Mouse (Mus musculus) spleen, postnatal 4 days (tissue): ENCODE measurements at regions not wholly inside any gene's neighbourhood (a gene's known extent, or its start where the extent isn't known, plus 50 kb on each side); places are given as distances from the start of the nearest gene placed in this dataset.

Source experiments
- DNase-seq, 2 experiments: peaks; one replicate each; pipeline ENCODE4 v3.0.0; 2022; ENCODE audit warnings: low spot score in 2 of 2

GRCm38 (mm10) chr10:117997796-117998195, 143.8 kb upstream of the Mdm1 start:
- no peak for DNase-seq

GRCm38 (mm10) chr10:118000591-118000990, 141.0 kb upstream of the Mdm1 start:
- no peak for DNase-seq

GRCm38 (mm10) chr10:118001501-118001900, 140.1 kb upstream of the Mdm1 start:
- DNase-seq: no peak

GRCm38 (mm10) chr10:118001971-118002370, 139.6 kb upstream of the Mdm1 start:
- no peak for DNase-seq

GRCm38 (mm10) chr10:118002559-118002958, 139.1 kb upstream of the Mdm1 start:
- DNase-seq: peak in 1 of 2 experiments; percentile 54

GRCm38 (mm10) chr10:118003179-118003578, 138.4 kb upstream of the Mdm1 start:
- DNase-seq: no peak

- DNase-seq: peak in 1 of 2 experiments; percentile 52
Measured at GRCm38 (mm10) chr10:118003739-118004361, 137.8 kb upstream of the Mdm1 start.

GRCm38 (mm10) chr10:118004362-118004958, 137.2 kb upstream of the Mdm1 start:
- no peak for DNase-seq

GRCm38 (mm10) chr10:118006827-118007550, 134.6 kb upstream of the Mdm1 start:
- DNase-seq: peak in 1 of 2 experiments; percentile 57

GRCm38 (mm10) chr10:118007846-118008245, 133.8 kb upstream of the Mdm1 start:
- no peak for DNase-seq

- DNase-seq: no peak
Measured at GRCm38 (mm10) chr10:118011687-118012567, 129.7 kb upstream of the Mdm1 start.

- no peak for DNase-seq
Measured at GRCm38 (mm10) chr10:118028831-118029230, 112.8 kb upstream of the Mdm1 start.

GRCm38 (mm10) chr10:118034401-118034800, 107.2 kb upstream of the Mdm1 start:
- peak in 1 of 2 experiments; percentile 48 for DNase-seq

GRCm38 (mm10) chr10:118035035-118035434, 106.6 kb upstream of the Mdm1 start:
- DNase-seq: peak in 1 of 2 experiments; percentile 38

- DNase-seq: peak in 1 of 2 experiments; percentile 30
Measured at GRCm38 (mm10) chr10:118038465-118038864, 103.1 kb upstream of the Mdm1 start.

GRCm38 (mm10) chr10:118039056-118039455, 102.6 kb upstream of the Mdm1 start:
- DNase-seq: peak in 1 of 2 experiments; percentile 16

GRCm38 (mm10) chr10:118041068-118041467, 100.5 kb upstream of the Mdm1 start:
- DNase-seq: no peak

- no peak for DNase-seq
Measured at GRCm38 (mm10) chr10:118043761-118044160, 97.8 kb upstream of the Mdm1 start.

GRCm38 (mm10) chr10:118044840-118045239, 96.8 kb upstream of the Mdm1 start:
- DNase-seq: peak in 1 of 2 experiments; percentile 27

GRCm38 (mm10) chr10:118045427-118045826, 96.2 kb upstream of the Mdm1 start:
- DNase-seq: peak in 1 of 2 experiments; percentile 33

GRCm38 (mm10) chr10:118046328-118046727, 95.3 kb upstream of the Mdm1 start:
- peak in 1 of 2 experiments; percentile 54 for DNase-seq

- DNase-seq: peak in 1 of 2 experiments; percentile 16
Measured at GRCm38 (mm10) chr10:118046831-118047230, 94.8 kb upstream of the Mdm1 start.
